Mouse (Mus musculus) lung, postnatal 36 days (tissue): Measurements from ENCODE around the gene Cyp2c29.
"Not testable (repeated sequence)": the region's sequence is repeated elsewhere in the genome, so short reads cannot be mapped to it uniquely, and the experiment has no call there.

Experiments
- DNase-seq: peaks from one replicate; pipeline ENCODE4 v3.0.0; 2022; ENCODE audit warnings: mixed read lengths

Gene Cyp2c29

DNA sequence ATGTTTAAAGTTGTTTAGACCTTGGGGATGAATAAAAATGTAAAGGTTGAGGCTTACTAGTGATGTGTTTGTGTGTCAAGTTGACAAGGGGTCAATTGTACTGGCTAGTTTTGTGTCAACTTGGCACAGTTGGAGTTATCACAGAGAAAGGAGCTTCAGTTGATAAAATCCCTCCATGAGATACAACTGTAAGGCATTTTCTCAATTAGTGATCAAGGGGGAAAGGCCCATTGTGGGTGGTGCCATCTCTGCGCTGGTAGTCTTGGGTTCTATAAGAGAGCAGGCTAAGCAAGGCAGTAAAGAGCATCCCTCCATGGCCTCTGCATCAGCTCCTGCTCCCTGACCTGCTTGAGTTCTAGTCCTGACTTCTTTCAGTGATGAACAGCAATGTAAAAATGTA is at the start of gene Cyp2c29:
Cyp2c29 (plus strand) TSS at position 301 of the 400 bp plus-strand sequence.
- DNase-seq: not testable (repeated sequence)

DNA sequence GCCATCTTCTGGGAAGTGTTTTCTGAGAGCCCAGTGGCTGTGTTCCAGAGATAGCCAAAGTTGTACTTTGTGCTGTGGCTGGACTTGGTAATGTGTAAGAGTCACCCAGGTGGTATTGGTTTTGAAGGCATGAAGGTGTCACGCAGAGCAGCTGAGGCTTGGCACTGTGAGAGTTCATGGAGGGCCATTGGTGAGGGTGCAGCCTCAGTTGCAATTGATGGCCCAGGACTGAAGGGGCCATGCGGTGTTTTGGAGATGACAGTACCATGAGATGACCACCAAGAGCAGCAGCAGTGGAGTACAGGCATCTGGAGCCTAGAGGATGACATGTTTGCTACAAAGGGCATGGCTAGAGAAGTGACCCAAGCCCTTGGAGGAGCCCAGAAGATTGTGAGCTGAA is 2.2 kb upstream of the Cyp2c29 start:
- not testable (repeated sequence) for DNase-seq

DNA sequence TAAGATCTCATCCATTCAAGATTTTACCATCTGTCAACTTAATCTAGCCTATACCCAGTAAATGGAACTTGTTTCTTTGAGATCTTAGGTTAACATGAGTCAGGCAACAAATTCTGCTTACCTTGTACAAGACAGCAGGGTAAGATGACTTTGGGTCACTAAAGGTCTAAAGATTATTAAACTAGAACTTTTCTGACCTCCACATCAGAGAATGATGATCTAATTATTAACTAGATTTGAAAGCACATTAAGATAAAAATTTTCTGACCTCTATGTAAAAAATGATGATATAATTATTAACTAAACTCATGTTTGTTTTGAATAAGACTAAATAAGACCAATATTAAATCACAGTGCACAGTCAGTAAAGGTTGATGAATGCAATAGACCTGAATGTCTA is 13.6 kb downstream of the Cyp2c29 start:
- no peak for DNase-seq

DNA sequence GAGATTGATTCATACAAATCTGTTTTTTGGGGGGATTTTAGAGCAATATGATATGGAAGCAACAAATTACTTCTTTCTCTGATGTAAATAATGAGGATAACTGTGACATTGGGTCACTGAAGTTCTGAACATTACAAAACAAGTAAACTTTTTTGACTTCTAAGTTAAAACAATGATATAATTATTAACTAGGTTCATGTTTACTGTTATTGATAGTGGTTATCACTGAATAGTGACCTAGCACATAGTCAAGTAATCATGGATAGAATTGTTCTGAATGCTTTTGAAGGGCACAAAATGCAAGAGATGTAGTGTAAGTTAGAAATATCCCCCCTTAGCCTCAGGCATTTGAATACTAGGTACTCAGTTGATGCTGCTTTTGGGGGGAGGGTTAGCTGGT is 16.4 kb downstream of the Cyp2c29 start:
- no peak for DNase-seq

DNA sequence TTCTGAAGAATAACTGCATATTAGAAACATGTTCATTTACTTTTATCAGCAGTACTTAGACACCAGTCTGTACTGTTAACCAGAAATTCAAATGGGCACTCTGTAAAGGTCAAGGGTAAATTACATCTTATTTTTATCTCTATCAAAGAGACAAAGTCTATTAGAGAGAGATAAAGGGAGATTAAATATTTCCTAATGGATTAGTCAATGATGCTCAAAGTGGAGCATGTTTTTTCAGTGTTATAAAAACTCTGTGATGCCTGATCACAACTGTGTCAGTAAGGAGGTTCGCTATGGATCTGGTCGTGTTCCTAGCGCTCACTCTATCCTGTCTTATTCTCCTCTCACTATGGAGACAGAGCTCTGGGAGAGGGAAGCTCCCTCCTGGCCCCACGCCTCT is 17.6 kb downstream of the Cyp2c29 start:
- DNase-seq: no peak

DNA sequence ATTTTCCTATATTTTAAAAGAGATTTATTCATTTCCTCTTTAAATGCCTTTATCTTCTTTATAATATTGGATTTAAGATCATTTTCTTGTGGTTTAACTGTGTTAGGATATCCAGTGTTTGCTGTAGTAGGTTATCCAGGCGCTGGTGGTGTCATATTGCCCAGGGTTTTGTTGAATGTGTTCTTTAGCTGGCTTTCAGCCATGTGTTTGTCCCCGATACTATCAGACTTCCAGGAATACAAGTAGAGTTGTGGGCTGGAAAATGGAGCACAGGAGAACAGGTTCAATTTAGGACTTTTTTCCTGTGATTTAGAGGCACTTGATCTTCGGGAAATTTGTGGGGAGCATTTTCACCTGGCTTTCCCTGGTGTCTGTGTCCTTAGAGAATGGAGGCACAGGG is 19.8 kb downstream of the Cyp2c29 start:
- DNase-seq: no peak
